Mouse (Mus musculus): Measurements from ENCODE around the gene Pspn. TPM values are rescaled to one million over a fixed set of nuclear protein-coding genes. Genes with fewer than 3 reads are reported as not detected.

Pspn gene
- total RNA-seq, 2 experiments from 2014 or later = not detected

GRCm38 (mm10) chr17:56974708-56975240, 25.0 kb downstream of the Pspn start:
- intact Hi-C loops (cut with DNase I) = no loop called here
- no peak overlapping the region for H3K4me3 ChIP-seq
- no peak overlapping the region for H3K27ac ChIP-seq
- DNase-seq = no peak
- no peak for TF ChIP-seq CTCF (IDR thresholded peaks at IDR 0.05)

DNA sequence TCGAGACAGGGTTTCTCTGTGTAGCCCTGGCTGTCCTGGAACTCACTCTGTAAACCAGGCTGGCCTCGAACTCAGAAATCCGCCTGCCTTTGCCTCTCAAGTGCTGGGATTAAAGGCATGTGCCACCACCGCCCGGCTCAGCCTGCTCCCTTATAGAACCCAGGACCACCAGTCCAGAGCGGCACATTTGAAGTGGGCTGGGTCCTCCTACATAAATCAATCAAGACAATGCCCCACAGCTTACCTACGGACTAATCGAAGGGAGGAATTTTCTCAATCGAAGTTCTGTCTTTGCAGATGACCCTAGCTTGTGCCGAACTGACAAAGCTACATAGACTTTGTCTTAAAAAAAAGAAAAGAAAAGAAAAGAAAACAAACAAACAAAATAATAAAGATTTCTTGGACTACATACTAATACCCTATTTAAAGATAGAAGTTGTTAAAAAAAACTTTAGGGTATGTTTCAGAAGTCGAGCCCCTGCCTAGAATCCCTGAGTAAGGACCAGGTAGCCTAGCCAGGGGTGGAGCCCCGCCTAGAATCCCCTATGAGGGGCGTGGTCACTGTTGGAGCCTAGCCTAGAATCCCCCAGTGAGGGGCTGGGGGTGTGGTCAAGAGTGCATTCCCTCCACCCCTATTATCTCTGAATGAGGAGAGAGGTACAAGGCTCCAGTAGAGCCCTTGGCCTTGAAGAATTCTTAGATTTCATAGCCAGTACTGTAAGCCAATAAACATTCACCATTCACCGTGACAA, 25.7 kb downstream of the Pspn start:
- no peak for DNase-seq
- intact Hi-C loops (cut with DNase I) = no loop called here
- no peak overlapping the region for H3K4me3 ChIP-seq
- H3K27ac ChIP-seq = no peak overlapping the region
- no peak for TF ChIP-seq CTCF (IDR thresholded peaks at IDR 0.05)

- no peak for DNase-seq
- Histone ChIP-seq H3K4me3 (no peak overlapping the region), H3K27ac (no peak overlapping the region)
- TF ChIP-seq CTCF (IDR thresholded peaks at IDR 0.05) = no peak
- intact Hi-C loops (cut with DNase I) = no loop called here
These were observed 29.7 kb downstream of the Pspn start for GRCm38 (mm10) chr17:56970081-56970480.

DNA sequence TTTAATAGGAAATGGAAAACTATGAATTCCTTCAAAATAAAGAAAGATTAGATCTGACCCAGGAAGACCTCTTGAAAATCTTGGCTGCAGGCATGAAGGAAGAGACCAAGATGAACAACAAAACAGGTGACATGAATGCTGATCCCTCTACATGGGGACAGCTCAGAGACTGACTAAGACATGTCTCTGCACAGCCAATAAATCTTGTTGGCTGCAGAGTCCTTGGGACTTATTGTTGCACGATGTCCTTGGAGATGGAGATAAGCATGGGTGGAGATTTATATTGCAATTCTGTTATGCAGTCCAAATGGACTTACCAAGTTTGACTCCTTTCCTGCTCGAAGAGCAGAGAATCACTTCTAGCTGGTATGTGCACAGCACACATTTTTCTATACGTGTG, 30.5 kb downstream of the Pspn start:
- Histone ChIP-seq H3K27ac (no peak overlapping the region), H3K4me3 (no peak overlapping the region)
- no peak for TF ChIP-seq CTCF (IDR thresholded peaks at IDR 0.05)
- DNase-seq = no peak
- intact Hi-C loops (cut with DNase I) = no loop called here

- TF ChIP-seq CTCF (IDR thresholded peaks at IDR 0.05) = no peak
- intact Hi-C loops (cut with DNase I) = no loop called here
- Histone ChIP-seq H3K27ac (no peak overlapping the region), H3K4me3 (no peak overlapping the region)
- DNase-seq = no peak
These were observed 36.2 kb downstream of the Pspn start for GRCm38 (mm10) chr17:56963646-56964045.

- TF ChIP-seq CTCF (IDR thresholded peaks at IDR 0.05) = no peak
- Histone ChIP-seq H3K4me3 (no peak overlapping the region), H3K27ac (no peak overlapping the region)
- intact Hi-C loops (cut with DNase I) = no loop called here
- DNase-seq = no peak
These were observed 37.0 kb downstream of the Pspn start for GRCm38 (mm10) chr17:56962642-56963405.

DNA sequence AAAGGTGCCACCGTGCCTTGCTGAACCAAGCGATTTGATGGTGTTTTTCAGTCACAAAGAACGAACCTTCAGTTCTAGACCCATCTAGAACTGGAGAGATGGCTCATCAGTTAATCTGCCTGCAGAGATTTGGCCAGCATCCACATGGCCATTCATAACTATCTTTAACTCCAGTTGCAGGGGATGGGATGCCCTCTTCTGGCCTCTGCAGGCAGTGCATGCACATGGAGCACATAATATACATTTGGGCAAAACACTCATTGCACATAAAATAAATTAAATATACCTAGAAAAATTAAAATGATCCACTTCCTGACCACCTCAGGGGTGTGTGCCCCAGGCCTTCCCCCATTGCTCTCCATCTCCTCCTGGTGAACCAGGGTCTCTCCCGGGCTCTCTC, 37.9 kb downstream of the Pspn start:
- no peak for TF ChIP-seq CTCF (IDR thresholded peaks at IDR 0.05)
- DNase-seq = no peak
- H3K4me3 ChIP-seq = no peak overlapping the region
- no peak overlapping the region for H3K27ac ChIP-seq
- intact Hi-C loops (cut with DNase I) = no loop called here

DNA sequence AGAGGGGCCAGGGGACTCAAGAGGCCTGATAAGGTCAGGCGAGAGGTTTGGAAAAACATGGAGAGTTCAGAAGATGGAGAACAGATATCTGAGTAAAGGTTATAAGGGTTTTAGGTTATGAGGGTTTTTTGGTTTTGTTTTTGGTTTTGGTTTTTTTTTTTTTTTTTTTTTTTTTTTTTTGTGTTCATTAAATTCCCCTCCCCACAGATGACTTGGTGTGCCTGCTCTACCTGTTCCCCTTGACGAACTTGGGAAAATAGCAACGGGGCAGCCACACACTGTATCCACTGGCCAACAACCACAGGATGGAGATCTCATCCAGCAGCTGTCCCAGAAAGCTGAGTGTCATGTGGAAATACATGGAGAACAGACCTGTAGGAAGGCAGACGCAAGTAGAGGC, 41.2 kb downstream of the Pspn start:
- no peak overlapping the region for H3K27ac ChIP-seq
- no peak overlapping the region for H3K4me3 ChIP-seq
- no peak for DNase-seq
- TF ChIP-seq CTCF (IDR thresholded peaks at IDR 0.05) = no peak
- intact Hi-C loops (cut with DNase I) = no loop called here

- no peak for TF ChIP-seq CTCF (IDR thresholded peaks at IDR 0.05)
- H3K27ac ChIP-seq = no peak overlapping the region
- intact Hi-C loops (cut with DNase I) = no loop called here
- DNase-seq = no peak
- H3K4me3 ChIP-seq = no peak overlapping the region
These were observed 41.9 kb downstream of the Pspn start for GRCm38 (mm10) chr17:56957763-56958429.

DNA sequence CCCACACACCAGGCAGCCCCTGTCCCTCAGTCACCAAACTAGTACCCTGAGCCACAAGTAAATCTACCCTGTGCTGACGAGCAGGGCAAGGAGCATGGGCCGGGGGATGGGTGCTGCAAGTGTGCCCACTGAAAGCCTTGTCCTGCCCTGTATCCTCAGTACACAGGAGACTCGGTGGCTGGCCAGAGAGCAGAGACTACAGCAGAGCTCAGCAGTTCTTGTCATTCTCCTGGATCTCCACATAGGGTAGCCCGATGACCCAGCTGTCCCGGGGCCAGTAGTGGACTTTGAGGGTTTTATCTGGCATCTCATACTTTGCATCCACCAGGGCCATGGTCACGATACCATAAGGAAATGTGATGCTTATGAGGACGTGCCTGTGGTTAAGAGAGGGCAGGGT, 44.9 kb downstream of the Pspn start:
- no peak for TF ChIP-seq CTCF (IDR thresholded peaks at IDR 0.05)
- Histone ChIP-seq H3K27ac (no peak overlapping the region), H3K4me3 (no peak overlapping the region)
- intact Hi-C loops (cut with DNase I) = no loop called here
- DNase-seq = no peak

DNA sequence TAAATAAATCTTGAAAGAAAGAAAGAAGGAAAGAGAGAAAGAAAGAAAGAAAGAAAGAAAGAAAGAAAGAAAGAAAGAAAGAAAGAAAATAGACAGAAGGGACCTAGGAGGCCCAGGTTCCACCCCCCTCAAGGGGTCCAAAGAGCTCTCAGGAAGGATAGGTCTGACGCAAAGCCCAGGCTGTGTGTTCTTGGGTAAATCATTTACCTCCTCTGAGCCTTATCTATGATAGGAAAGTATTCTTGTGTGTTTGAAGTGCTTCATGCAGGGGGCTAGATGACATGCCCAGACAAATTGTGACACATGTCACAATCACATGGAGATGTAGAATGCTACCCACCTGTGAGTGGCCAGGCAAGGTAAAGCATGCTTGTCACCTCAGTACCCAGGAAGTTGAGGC, 47.2 kb downstream of the Pspn start:
- H3K27ac ChIP-seq = no peak overlapping the region
- H3K4me3 ChIP-seq = no peak overlapping the region
- no peak for TF ChIP-seq CTCF (IDR thresholded peaks at IDR 0.05)
- DNase-seq = no peak
- intact Hi-C loops (cut with DNase I) = no loop called here

DNA sequence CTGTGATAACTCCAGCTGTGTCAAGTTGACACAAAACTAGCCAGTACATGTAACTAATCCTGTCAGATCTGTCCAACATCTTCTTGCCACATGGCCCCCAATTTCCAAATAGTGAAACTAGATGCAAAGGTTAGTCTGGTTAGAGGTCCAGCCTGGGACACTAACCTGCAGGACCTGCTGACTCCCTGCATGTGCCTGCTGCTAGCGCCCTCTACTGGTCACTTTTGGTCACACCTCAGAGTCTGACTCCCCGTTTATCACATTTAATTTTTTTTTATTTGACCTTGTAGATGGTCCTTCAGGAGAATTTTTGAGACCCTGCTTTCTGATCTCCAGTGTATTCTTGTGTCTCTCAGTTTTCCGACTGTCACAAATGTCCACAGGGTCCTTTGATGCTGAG, 48.9 kb downstream of the Pspn start:
- peak; percentile 74 for DNase-seq
- no peak overlapping the region for H3K27ac ChIP-seq
- TF ChIP-seq CTCF (IDR thresholded peaks at IDR 0.05) = peak; percentile 96
- intact Hi-C loops (cut with DNase I) = loop anchor here (1.0 to 2.0 kb wide), 2 partner anchors 54 to 142 kb away; no protein-coding TSS in a partner anchor
- no peak overlapping the region for H3K4me3 ChIP-seq

Other genes starting within 250 kb of the Pspn start
- gene Nrtn, start 242.5 kb downstream of the Pspn start, total RNA-seq (2021) = 1 to 10 TPM; 3.1 to 3.7 TPM
- 10 to 100 TPM; 16.3 to 17.6 TPM for gene Dus3l, start 235.3 kb downstream of the Pspn start, total RNA-seq (2021)
- under 1 TPM; 0.14 to 0.36 TPM for gene Prr22, start 229.8 kb downstream of the Pspn start, total RNA-seq (2021)
- 1 to 10 TPM; 2.0 to 2.8 TPM for gene Rfx2, start 169.0 kb downstream of the Pspn start, total RNA-seq (2021)
- gene Acsbg2, start 125.6 kb downstream of the Pspn start, total RNA-seq (2021) = not detected
- gene 1700061G19Rik, start 124.5 kb downstream of the Pspn start, total RNA-seq (2021) = not detected
- 10 to 100 TPM; 20.3 to 21.2 TPM for gene Mllt1, start 64.6 kb downstream of the Pspn start, total RNA-seq (2021)
- gene Acer1, start 17.9 kb downstream of the Pspn start, total RNA-seq (2021) = not detected
- gene Clpp, start 9.7 kb downstream of the Pspn start, total RNA-seq (2021) = 10 to 100 TPM; 33.8 to 40.7 TPM
- gene Alkbh7, start 2.7 kb downstream of the Pspn start, total RNA-seq (2021) = 10 to 100 TPM; 21.8 to 30.4 TPM
- 10 to 100 TPM; 15.4 to 17.9 TPM for gene Gtf2f1, start 11.3 kb upstream of the Pspn start, total RNA-seq (2021)
- not detected for gene Gm17949, start 11.5 kb upstream of the Pspn start, total RNA-seq (2021)
- 10 to 100 TPM; 26.6 to 30.5 TPM for gene Khsrp, start 31.5 kb upstream of the Pspn start, total RNA-seq (2021)
- not detected for gene Slc25a41, start 41.6 kb upstream of the Pspn start, total RNA-seq (2021)
- gene Crb3, start 59.1 kb upstream of the Pspn start, total RNA-seq (2021) = not detected
- gene Slc25a23, start 59.8 kb upstream of the Pspn start, total RNA-seq (2021) = 10 to 100 TPM; 34.4 to 52.2 TPM
- gene Dennd1c, start 78.5 kb upstream of the Pspn start, total RNA-seq (2021) = under 1 TPM; 0.22 to 0.56 TPM
- gene Tubb4a, start 87.8 kb upstream of the Pspn start, total RNA-seq (2021) = 1 to 10 TPM in 1 of 2 experiments, under 1 TPM in 1; 0.64 to 1.7 TPM
- under 1 TPM; 0.47 to 0.61 TPM for gene Tnfsf9, start 105.3 kb upstream of the Pspn start, total RNA-seq (2021)
- gene Cd70, start 149.8 kb upstream of the Pspn start, total RNA-seq (2021) = not detected
- gene Tnfsf14, start 194.2 kb upstream of the Pspn start, total RNA-seq (2021) = not detected
- 10 to 100 TPM; 10.3 to 24.5 TPM for gene C3, start 228.1 kb upstream of the Pspn start, total RNA-seq (2021)
- 10 to 100 TPM; 24.0 to 24.4 TPM for gene Gpr108, start 248.4 kb upstream of the Pspn start, total RNA-seq (2021)
- gene Trip10, start 249.4 kb upstream of the Pspn start, total RNA-seq (2021) = 100 to 1,000 TPM; 170 to 176 TPM

Data from gastrocnemius, adult 2 months (tissue).